Mouse (Mus musculus): ENCODE data around the gene Sycp3.

GRCm38 (mm10) chr10:88504481-88504880 lies 45.1 kb downstream of the Sycp3 start:
- TF ChIP-seq POLR2A (IDR thresholded peaks at IDR 0.05; ENCODE audit: low read depth, low read length) (no peak), CTCF (IDR thresholded peaks at IDR 0.05; ENCODE audit: extremely low read depth, insufficient read depth, insufficient read length, insufficient replicate concordance) (no peak)

Measured in spleen, adult 2 months (tissue).